Mouse (Mus musculus): Measurements from ENCODE around the gene Caly.

DNA sequence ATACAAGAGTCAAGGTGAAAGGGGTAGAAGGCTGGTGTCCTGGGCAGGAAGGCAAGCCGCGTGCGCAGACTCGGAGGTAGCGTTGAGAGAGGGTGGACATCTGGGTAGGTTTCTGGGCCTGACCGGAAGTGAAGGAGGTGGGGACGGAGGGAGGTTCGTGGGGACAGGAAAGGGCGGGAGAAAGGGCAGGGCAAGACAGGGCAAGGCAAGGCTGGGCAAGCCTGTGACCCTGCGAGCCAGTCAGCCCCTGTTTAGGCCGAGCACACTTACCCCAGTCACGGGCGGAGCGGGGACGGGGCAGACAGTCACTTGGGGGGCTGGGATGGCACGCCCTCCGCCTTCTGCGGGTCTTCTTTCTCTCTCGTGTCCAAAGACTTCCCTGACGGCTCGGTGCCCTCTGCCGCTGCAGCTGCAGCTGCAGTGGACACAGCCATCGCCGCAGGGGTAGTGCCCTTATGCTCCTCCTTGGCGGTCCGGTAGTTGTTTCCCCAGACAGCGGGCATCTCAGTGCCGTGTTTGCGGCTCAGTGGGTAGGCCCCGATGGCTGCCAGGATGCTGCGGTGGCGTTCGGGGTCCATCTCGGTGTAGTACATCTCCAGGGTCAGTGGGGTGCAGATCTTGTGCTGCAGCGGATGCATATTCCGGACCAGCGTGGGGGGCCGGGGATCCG is 12.2 kb downstream of the Caly start:
- TF ChIP-seq GATA1 (IDR thresholded peaks at IDR 0.05; ENCODE audit: borderline replicate concordance, low read length), result no peak
- TF ChIP-seq FLI1 (IDR thresholded peaks at IDR 0.05; ENCODE audit: low read length), result no peak
